Mouse (Mus musculus): ENCODE data around the gene Ifrd2. TPM values are rescaled to one million over a fixed set of nuclear protein-coding genes. Genes with fewer than 3 reads are reported as not detected.

Ifrd2 gene
- polyA plus RNA-seq (2016; fragmentation: Nextera tagmentation; extraction: Ambion mirVana): 38.5 and 40.2 TPM in 2 replicates

- Histone ChIP-seq H3K36me3 (peaks cover 46% of the 10 kb centered on the region), H3K9ac (replicated peaks) (peak within 1 kb of the TSS; percentile 62), H3K4me3 (replicated peaks) (peak within 1 kb of the TSS; percentile 75), H3K4me2 (peak within 1 kb of the TSS; percentile 81), H3K4me1 (replicated peaks) (peaks cover 11% of the 10 kb centered on the region), H3K9me3 (no peaks in the 10 kb centered on the region), H3K27ac (no peak within 1 kb of the TSS), H3K27me3 (no peaks in the 10 kb centered on the region)
- peak; percentile 94 for ATAC-seq (ENCODE audit: insufficient number of reproducible peaks, insufficient read depth, low FRiP score, low TSS enrichment, low read depth)
- 14% methylated on average over 46 of the region's 46 CpGs for WGBS
These were observed at the start of gene Ifrd2 for GRCm38 (mm10) chr9:107586974-107587832. Gene Ifrd2 (plus strand): TSS chr9:107587642.

DNA sequence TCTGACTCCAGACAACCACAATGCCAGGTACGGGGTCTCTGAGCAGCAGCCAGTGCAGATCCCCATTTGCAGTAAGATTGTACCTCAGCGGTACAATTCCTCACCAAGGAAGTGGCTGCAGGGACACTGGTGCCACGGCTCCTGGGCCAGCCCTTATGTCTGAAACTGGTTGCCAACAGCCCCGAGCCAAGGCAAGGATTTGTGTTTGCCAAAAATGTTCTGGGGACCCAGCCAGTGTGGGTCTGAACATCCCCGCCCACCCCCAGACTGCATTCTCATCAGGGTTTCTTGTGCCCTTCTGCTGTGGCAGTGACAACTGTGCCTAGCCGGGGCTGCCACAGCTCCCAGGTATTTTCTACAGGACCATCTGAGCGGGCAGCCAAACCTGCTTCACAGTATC is 49.2 kb upstream of the Ifrd2 start:
- Histone ChIP-seq H3K4me2 (no peak overlapping the region), H3K36me3 (peaks cover 39% of the 10 kb centered on the region), H3K27ac (no peak overlapping the region), H3K9me3 (no peaks in the 10 kb centered on the region), H3K4me3 (replicated peaks) (no peak overlapping the region), H3K9ac (replicated peaks) (no peak overlapping the region), H3K27me3 (no peaks in the 10 kb centered on the region), H3K4me1 (replicated peaks) (peaks cover 46% of the 10 kb centered on the region)
- 95% methylated on average over 7 of the region's 7 CpGs for WGBS
- no peak for ATAC-seq (ENCODE audit: insufficient number of reproducible peaks, insufficient read depth, low FRiP score, low TSS enrichment, low read depth)

GRCm38 (mm10) chr9:107538711-107539110 is 48.7 kb upstream of the Ifrd2 start:
- H3K9ac ChIP-seq (replicated peaks): no peak overlapping the region
- H3K4me1 ChIP-seq (replicated peaks): peaks cover 46% of the 10 kb centered on the region
- ATAC-seq (ENCODE audit: insufficient number of reproducible peaks, insufficient read depth, low FRiP score, low TSS enrichment, low read depth): no peak
- no peaks in the 10 kb centered on the region for H3K9me3 ChIP-seq
- no peak overlapping the region for H3K4me2 ChIP-seq
- no peak overlapping the region for H3K4me3 ChIP-seq (replicated peaks)
- H3K36me3 ChIP-seq: peaks cover 44% of the 10 kb centered on the region
- no peak overlapping the region for H3K27ac ChIP-seq
- WGBS: 92% methylated on average over 3 of the region's 3 CpGs
- no peaks in the 10 kb centered on the region for H3K27me3 ChIP-seq

DNA sequence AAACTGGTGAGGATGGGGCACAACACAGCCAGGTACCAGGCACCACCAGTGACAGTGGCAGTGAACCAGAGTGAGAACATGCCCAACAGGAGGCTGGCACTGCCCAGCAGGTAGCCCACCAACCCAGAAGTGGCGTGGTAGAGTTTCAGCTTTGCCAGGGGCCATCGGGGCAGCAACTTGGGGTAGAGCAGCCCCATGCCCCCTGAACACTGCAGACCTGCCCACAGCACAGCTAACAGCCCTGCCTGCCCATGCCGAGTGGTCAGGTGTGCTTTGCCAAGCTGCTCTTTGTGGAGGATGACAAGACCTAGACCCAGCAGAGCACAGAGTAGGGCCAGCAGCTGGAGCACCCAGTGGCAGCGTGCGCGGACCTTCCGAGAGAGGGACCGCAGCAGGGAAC is 47.5 kb upstream of the Ifrd2 start:
- Histone ChIP-seq H3K9me3 (no peaks in the 10 kb centered on the region), H3K27ac (no peak overlapping the region), H3K4me2 (no peak overlapping the region), H3K9ac (replicated peaks) (no peak overlapping the region), H3K27me3 (no peaks in the 10 kb centered on the region), H3K36me3 (peaks cover 56% of the 10 kb centered on the region), H3K4me1 (replicated peaks) (peaks cover 46% of the 10 kb centered on the region), H3K4me3 (replicated peaks) (no peak overlapping the region)
- 91% methylated on average over 8 of the region's 8 CpGs for WGBS
- no peak for ATAC-seq (ENCODE audit: insufficient number of reproducible peaks, insufficient read depth, low FRiP score, low TSS enrichment, low read depth)

DNA sequence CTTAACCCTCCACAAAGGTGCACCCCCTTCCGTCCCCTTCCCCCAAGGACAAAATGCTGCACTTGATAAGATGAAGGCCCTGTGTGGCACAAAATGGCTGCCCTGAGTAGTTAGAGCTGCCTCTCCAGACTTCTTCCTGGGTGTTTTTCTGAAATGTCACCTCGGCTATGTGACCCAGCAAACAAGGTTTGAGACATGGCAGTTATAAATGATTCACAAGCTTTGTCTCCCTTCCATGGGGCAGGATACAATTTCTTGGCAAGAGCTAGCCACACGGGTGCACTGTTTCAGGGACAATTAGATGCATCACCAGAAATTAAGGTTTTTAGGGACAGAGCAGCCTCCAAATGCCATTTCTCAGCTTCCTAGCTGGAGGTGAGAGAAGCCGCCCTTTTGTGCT is 47.0 kb upstream of the Ifrd2 start:
- peaks cover 61% of the 10 kb centered on the region for H3K36me3 ChIP-seq
- H3K4me2 ChIP-seq: peak overlapping the region; percentile 83
- H3K4me3 ChIP-seq (replicated peaks): 0 out of 2 replicates have a peak overlapping the region, but pooled peaks have one; percentile 60
- no peaks in the 10 kb centered on the region for H3K9me3 ChIP-seq
- peaks cover 41% of the 10 kb centered on the region for H3K4me1 ChIP-seq (replicated peaks)
- no peak overlapping the region for H3K9ac ChIP-seq (replicated peaks)
- no peak for ATAC-seq (ENCODE audit: insufficient number of reproducible peaks, insufficient read depth, low FRiP score, low TSS enrichment, low read depth)
- WGBS: 74% methylated on average over 4 of the region's 4 CpGs
- H3K27ac ChIP-seq: no peak overlapping the region
- H3K27me3 ChIP-seq: no peaks in the 10 kb centered on the region

DNA sequence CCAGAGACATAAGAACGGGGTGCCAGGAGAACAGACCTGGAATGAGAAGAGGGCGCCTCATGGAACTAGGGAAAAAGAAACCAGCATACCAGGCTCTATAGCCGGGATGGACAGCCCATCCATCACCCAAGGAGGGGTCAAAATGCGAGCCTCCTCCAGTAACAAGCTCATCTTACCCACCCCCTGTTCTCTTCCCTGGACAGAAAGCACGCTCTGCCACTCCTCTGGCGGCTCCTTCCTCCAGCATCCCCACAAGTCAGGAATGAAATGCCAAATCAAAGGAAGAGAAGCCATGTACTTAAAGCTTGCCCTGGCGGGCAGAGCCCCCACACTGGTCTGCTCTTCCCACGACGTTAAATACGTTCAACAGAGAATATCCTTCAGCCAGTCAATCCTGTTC is 46.4 kb upstream of the Ifrd2 start:
- no peak for ATAC-seq (ENCODE audit: insufficient number of reproducible peaks, insufficient read depth, low FRiP score, low TSS enrichment, low read depth)
- H3K4me2 ChIP-seq: peak overlapping the region; percentile 83
- peaks cover 39% of the 10 kb centered on the region for H3K4me1 ChIP-seq (replicated peaks)
- 32% methylated on average over 10 of the region's 10 CpGs for WGBS
- no peaks in the 10 kb centered on the region for H3K27me3 ChIP-seq
- H3K27ac ChIP-seq: no peak overlapping the region
- peaks cover 61% of the 10 kb centered on the region for H3K36me3 ChIP-seq
- no peak overlapping the region; the same call in 1 of the 2 replicates for H3K9ac ChIP-seq (replicated peaks)
- H3K9me3 ChIP-seq: no peaks in the 10 kb centered on the region
- H3K4me3 ChIP-seq (replicated peaks): peak overlapping the region; percentile 60

- peak within 1 kb of the TSS; percentile 57 for H3K9ac ChIP-seq (replicated peaks)
- ATAC-seq (ENCODE audit: insufficient number of reproducible peaks, insufficient read depth, low FRiP score, low TSS enrichment, low read depth): peak; percentile 76
- peak within 1 kb of the TSS; percentile 83 for H3K4me2 ChIP-seq
- no peak within 1 kb of the TSS for H3K27ac ChIP-seq
- peak within 1 kb of the TSS; percentile 60 for H3K4me3 ChIP-seq (replicated peaks)
- no peaks in the 10 kb centered on the region for H3K9me3 ChIP-seq
- peaks cover 58% of the 10 kb centered on the region for H3K36me3 ChIP-seq
- under 1% methylated on average over 46 of the region's 46 CpGs for WGBS
- H3K27me3 ChIP-seq: no peaks in the 10 kb centered on the region
- H3K4me1 ChIP-seq (replicated peaks): peaks cover 39% of the 10 kb centered on the region
These were observed 45.7 kb upstream of the Ifrd2 start, which contains the start of the genes Cyb561d2 and Nprl2 for GRCm38 (mm10) chr9:107541474-107542351. Gene Cyb561d2 (minus strand): TSS chr9:107542193. Gene Nprl2 (plus strand): TSS chr9:107542226.

GRCm38 (mm10) chr9:107542352-107542686 is 45.1 kb upstream of the Ifrd2 start:
- Histone ChIP-seq H3K9me3 (no peaks in the 10 kb centered on the region), H3K4me1 (replicated peaks) (peaks cover 39% of the 10 kb centered on the region), H3K4me2 (peak overlapping the region; percentile 83), H3K27ac (no peak overlapping the region), H3K36me3 (peaks cover 52% of the 10 kb centered on the region), H3K4me3 (replicated peaks) (peak overlapping the region; percentile 60), H3K9ac (replicated peaks) (peak overlapping the region; percentile 57), H3K27me3 (no peaks in the 10 kb centered on the region)
- ATAC-seq (ENCODE audit: insufficient number of reproducible peaks, insufficient read depth, low FRiP score, low TSS enrichment, low read depth): peak; percentile 17; the same call in 1 of the 2 replicates
- WGBS: under 1% methylated on average over 11 of the region's 11 CpGs

GRCm38 (mm10) chr9:107542721-107543120 is 44.7 kb upstream of the Ifrd2 start:
- no peak overlapping the region for H3K27ac ChIP-seq
- H3K4me2 ChIP-seq: peak overlapping the region; percentile 83
- no peaks in the 10 kb centered on the region for H3K9me3 ChIP-seq
- peaks cover 48% of the 10 kb centered on the region for H3K36me3 ChIP-seq
- no peaks in the 10 kb centered on the region for H3K27me3 ChIP-seq
- peak overlapping the region; percentile 57 for H3K9ac ChIP-seq (replicated peaks)
- ATAC-seq (ENCODE audit: insufficient number of reproducible peaks, insufficient read depth, low FRiP score, low TSS enrichment, low read depth): no peak
- peak overlapping the region; percentile 60 for H3K4me3 ChIP-seq (replicated peaks)
- H3K4me1 ChIP-seq (replicated peaks): peaks cover 40% of the 10 kb centered on the region
- 36% methylated on average over 8 of the region's 8 CpGs for WGBS

DNA sequence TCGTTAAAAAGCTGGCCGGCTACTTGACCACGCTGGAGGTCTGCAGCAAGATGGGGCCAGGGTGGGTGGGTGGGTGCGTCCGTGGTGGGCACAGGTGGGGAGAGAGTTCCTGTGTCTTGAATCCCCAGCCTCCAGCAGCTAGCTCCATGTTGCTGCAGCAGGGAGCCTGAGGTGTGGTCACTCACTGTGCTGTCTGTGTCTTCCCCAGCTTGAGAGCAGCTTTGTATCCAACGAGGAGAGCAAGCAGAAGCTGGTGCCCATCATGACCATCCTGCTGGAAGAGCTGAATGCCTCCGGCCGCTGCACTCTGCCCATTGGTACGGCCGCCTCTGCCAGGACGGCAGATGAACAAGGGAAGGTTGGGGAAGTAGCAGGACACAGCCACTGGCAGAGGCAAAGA is 44.1 kb upstream of the Ifrd2 start:
- WGBS: 84% methylated on average over 11 of the region's 11 CpGs
- ATAC-seq (ENCODE audit: insufficient number of reproducible peaks, insufficient read depth, low FRiP score, low TSS enrichment, low read depth): no peak
- Histone ChIP-seq H3K27ac (no peak overlapping the region), H3K4me2 (peak overlapping the region; percentile 83; the same call in 1 of the 2 replicates), H3K9me3 (no peaks in the 10 kb centered on the region), H3K4me3 (replicated peaks) (0 out of 2 replicates have a peak overlapping the region, but pooled peaks have one; percentile 60), H3K36me3 (peaks cover 43% of the 10 kb centered on the region), H3K9ac (replicated peaks) (no peak overlapping the region), H3K4me1 (replicated peaks) (peaks cover 42% of the 10 kb centered on the region), H3K27me3 (no peaks in the 10 kb centered on the region)

- Histone ChIP-seq H3K4me2 (no peak overlapping the region), H3K9me3 (no peaks in the 10 kb centered on the region), H3K27me3 (0 out of 2 replicates have a peak, but pooled peaks cover 1% of the 10 kb centered on the region), H3K27ac (no peak overlapping the region), H3K36me3 (peaks cover 33% of the 10 kb centered on the region), H3K9ac (replicated peaks) (no peak overlapping the region), H3K4me1 (replicated peaks) (peaks cover 42% of the 10 kb centered on the region), H3K4me3 (replicated peaks) (no peak overlapping the region)
- ATAC-seq (ENCODE audit: insufficient number of reproducible peaks, insufficient read depth, low FRiP score, low TSS enrichment, low read depth): no peak
- WGBS: 93% methylated on average over 17 of the region's 17 CpGs
These were observed 43.2 kb upstream of the Ifrd2 start for GRCm38 (mm10) chr9:107544196-107544700.

All from limb, embryonic 12.5 days (tissue).